Mouse (Mus musculus): Measurements from ENCODE around the gene Alk. TPM values are rescaled to one million over a fixed set of nuclear protein-coding genes. Genes with fewer than 3 reads are reported as not detected.

Gene Alk
- total RNA-seq (2022), result under 1 TPM in 2 of 4 experiments, not detected in 2; 0.05 to 0.09 TPM

DNA sequence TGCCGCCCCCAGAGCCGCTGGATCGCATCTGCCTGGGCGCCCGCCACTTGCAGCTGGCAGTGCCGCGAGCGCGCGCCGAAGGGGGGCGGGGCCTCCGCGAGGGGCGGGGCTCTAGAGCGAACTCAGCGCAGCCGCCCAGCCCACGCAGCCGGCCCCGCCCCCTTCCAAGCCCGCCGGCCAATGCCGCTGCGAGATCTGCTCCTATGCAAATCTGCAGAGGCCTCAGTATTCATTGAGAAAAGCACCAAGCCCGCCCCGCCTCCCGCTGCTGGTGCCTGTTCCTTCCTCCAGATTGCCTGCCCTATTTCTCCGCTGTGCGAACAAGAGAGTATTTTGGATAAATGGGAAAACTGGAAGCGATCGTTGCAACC lies at the start of gene Alk:
TSS of gene Alk (minus strand) at position 18 of the 371 bp plus-strand sequence.
- peak; percentile 58 for DNase-seq

GRCm38 (mm10) chr17:72652801-72653200 lies 48.4 kb upstream of the Alk start:
- DNase-seq, result no peak

DNA sequence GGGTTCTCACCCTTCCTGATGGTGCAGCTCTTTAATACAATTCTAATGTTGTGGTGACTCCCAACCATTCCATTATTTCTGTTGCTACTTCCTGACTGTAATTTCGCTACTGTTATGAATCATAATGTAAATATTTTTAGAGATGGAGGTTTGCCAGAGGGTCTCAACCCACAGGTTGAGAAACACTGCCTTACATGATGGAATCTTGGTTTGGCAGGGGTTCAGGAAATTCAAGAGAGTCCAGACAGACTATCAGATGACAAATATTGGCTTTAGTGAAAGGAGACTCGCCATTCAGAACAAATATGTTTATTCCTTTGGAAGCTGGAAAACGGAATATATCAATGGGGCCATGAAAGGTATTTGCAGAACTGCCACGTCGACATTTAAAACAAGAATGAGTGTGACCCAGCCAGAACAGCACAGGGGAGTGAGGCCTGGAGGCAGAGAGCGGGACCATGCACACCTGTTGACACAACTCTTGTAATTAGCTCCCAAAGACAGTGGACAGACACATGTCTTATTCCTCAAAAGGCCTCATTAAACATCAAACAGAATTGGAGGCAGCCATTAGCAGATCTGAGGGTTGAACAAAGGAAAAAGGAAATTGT lies 44.3 kb upstream of the Alk start:
- no peak for DNase-seq

GRCm38 (mm10) chr17:72646167-72646566 lies 41.7 kb upstream of the Alk start:
- DNase-seq, result no peak

DNA sequence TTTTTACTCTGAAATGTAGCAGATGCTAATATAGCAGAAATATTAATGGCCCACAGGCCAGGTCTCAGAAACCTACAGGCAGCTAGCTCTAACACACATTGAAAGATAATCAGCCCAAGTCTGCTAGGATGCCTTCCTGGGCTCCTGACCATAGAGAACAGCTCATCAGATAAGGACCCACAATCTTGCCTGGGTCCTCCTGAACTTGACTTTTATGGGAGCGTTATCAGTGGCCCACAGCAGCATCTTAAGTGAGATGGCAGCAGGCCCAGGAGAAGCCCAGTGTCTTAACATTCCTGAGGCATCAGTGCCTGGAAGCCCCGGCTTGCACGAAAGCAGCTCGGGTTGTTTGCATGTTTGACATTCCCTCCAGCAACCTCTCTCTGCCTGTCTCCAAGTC lies 35.7 kb upstream of the Alk start:
- DNase-seq, result no peak

DNA sequence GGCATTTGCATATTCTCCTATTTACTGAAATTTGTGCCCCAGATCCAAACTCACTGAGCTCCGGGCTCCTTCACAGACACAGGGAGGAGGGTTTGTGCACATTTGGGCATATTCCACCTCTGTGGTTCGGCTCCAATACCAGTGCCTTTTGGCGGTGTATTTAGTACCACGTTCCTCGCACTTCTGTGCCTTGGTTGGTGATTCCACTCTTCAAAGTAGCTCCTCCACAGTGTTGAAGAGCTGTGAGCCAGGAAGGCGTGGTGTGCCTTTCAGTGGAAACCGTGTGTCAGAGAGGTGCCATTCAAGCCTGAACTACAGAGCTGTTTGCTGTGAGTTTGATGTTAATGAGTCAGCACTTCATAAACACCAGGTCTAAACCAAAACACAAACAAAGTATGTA lies 35.0 kb upstream of the Alk start:
- no peak for DNase-seq

DNA sequence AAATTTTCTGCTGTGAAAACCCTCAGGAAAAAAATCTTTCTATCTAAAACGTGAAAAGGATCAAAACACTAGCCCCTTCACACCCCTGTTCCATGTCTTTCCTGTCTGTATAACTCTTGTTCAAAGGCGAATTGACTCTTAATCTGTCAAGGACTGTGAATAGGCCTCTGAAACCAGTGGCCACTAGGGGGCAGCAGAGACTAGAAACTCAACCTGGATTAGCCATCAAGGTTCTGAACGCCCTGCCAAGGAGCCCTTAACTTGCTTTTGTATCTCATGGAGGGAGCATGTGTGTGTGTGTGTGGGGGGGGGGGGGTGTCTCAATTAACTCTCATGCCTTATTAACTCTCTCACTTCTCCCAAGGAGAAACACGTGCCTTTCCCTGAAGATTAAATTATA lies 1.8 kb upstream of the Alk start:
- peak; percentile 47 for DNase-seq

GRCm38 (mm10) chr17:72603886-72604609 lies 379 bp downstream of the Alk start:
- no peak for DNase-seq

DNA sequence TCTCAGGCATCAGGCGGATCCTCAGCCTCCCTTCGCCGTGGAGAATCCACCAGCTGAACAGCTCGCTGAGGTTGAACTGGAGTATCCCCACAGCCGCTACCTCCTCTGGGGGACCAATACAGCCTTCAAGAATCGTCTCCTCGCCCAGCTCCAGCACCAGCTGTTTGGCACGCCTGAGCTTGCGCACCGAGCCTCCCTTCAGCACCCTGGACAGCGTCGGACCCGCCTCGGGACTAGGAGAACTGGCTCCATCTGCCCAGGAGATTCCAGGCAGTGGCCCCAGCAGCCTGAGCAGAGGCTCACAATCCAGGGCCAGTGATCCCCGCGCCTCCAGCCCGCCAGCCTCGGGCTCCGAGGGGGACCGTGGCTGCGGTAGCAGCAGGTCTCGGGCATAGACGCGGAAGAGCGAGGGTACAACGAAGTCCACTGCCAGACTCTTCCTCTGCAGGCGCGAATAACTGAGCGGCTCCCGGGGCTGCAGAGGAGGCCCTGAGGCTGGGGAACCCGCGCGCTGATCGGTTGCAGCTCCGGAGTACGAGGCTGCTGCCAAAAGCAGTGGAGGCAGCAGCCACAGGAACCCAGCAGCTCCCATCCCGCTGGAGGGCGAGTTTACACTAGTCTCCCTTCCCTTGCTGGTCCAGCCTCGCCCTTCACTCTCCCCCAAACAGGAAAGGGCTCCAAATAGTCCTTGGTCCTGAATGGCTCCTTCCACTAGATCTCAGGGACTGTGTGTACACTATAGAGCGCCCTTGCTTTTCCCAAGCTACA lies 1.1 kb downstream of the Alk start:
- DNase-seq, result peak; percentile 49

DNA sequence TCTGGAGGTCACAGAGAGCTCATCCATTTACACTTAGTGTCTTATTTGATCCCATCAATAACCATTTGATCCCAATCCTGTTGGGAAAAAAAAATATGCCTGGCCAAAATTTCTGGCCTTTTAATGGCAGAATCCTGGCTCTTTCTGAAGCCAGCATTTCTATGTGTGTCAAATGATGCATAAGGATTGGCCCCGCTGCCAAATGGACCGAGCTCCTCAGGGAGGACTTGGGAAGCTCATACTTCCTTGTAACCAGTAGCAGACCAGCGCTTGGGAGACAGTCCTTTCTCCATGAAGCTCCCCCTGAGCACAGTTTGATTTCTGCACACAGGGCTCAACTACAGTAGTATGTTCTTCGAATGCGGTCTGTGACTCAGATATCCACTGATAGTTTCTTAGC lies 3.6 kb downstream of the Alk start:
- DNase-seq, result no peak

DNA sequence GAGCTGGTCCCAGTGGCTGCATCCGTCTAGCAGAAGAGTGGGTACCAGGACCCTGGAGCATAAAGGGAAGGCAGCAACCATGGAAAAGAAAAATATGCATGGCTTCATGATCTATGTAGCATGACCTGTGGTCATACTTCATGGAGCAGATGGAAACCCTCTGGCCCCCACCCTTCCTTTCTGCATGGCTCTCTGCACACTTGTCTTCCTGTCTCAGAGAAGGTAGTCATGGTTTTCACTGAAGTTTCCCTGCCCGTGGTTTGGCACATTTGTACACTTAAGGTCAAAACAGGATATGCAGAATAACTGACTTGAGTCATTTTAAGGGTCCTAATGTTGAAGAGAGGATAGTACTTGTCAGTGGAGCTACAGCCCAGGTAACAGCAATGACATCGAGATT lies 16.8 kb downstream of the Alk start:
- DNase-seq, result no peak

DNA sequence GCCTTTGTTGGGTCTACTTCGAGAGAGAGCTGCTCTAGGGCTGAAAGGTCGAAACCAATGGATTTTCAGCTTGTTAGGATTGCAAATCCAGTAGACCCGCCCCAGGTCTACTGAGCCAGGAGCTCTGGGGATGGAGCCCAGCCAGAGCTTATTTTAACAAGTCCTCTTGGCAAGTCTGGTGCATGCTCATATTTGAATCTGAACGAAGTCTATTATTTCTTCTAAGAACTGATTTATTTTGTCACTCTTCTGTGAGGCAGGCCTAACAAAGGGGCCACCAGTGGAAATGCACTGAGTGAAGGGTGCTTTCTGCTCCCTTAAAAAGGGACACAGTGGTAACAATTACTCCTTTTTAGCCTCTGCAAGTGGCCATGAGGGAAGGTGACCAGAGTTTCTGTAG lies 24.3 kb downstream of the Alk start:
- no peak for DNase-seq

DNA sequence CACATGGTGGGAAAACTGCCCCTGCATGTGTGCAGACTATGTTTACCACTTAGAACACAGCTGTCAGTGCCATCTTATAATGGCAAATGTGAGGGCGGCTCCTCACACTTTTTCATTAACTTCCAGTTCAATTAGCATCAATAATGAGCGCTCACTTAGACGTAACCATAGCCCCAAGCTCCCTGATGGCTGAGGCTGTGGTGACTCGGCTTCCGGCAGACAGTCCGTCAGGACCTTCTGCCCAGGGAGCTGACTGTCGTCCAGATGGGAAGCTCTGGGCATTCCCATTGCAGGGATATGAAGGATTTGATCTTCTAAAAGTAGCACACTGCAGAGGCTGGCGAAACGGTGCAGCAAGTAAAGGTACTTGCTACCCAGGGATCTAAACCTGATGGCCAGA lies 25.1 kb downstream of the Alk start:
- DNase-seq, result no peak

DNA sequence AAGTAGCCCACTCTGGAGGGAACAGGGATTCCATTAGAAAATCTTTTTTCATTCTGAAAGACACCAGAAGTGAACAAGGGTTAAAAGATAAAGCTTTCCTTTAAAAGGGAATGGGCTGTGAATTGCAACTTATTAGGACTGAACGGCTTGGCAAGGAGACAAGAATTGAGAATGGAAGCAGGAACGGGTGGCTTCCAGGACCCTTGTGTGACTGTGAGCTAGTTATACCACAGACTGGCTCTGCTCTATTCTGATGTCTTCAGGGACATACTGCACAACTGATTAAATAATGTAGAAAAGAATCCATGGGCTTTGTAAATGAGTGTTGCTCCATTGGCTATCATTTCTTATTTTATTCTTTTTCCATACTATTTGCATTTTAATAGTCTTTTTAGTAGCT lies 33.0 kb downstream of the Alk start:
- no peak for DNase-seq

GRCm38 (mm10) chr17:72569491-72569890 lies 34.9 kb downstream of the Alk start:
- DNase-seq, result no peak

- DNase-seq, result no peak
Measured at GRCm38 (mm10) chr17:72563423-72563822, 41.0 kb downstream of the Alk start.

GRCm38 (mm10) chr17:72561471-72561870 lies 43.0 kb downstream of the Alk start:
- no peak for DNase-seq

GRCm38 (mm10) chr17:72560771-72561170 lies 43.7 kb downstream of the Alk start:
- DNase-seq, result no peak

DNA sequence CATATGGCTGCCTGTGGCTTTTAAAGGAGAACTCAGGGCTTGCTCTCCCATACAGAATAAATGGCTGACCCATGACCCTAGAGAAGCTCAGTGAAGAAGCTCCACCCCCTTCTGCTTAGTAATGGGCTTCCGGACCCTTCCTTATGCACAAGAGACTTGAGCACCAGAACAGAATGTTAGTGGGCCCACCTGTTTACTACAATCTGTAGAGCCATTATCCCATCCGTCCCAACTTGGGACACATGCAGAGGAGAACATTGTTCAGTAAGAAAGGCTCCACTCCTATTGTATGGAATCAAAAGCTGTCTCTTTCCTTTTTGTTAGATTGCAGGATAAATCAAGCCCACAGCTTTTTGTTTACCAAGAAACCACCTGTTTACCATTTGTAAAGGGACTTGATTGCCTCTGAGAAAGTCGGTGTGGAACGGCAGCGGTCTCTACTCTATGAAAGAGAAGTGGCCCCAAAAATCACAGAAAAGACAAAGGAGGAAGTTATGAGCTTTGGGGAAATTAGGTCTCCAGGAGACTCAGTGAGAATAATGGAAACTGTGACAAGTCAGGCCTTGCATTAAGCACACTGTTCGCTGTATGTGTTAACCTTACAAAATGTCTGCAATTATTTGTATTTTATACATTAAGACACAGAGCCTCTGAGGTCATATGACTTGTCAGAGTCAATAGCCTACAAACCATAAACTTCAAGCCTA lies 47.2 kb downstream of the Alk start:
- no peak for DNase-seq

GRCm38 (mm10) chr17:72546274-72546673 lies 58.2 kb downstream of the Alk start:
- no peak for DNase-seq

GRCm38 (mm10) chr17:72535304-72535703 lies 69.1 kb downstream of the Alk start:
- no peak for DNase-seq

- no peak for DNase-seq
Measured at GRCm38 (mm10) chr17:72532266-72532665, 72.2 kb downstream of the Alk start.

GRCm38 (mm10) chr17:72528481-72528880 lies 75.9 kb downstream of the Alk start:
- no peak for DNase-seq

Data from adrenal gland, adult 8-10 months (tissue).